Mouse (Mus musculus) left cerebral cortex, postnatal 14 days (tissue): Measurements from ENCODE around the gene Cox7a1. TPM values are rescaled to one million over a fixed set of nuclear protein-coding genes. Genes with fewer than 3 reads are reported as not detected.

Experiments used
- total RNA-seq, 2 experiments: library from RNA; stranded (reverse); gene quantifications; 2 replicates each; pipeline ENCODE4 v1.2.3; 2021

Cox7a1 gene
- total RNA-seq, 2 experiments from 2014 or later = 3.4 to 4.9 TPM

Other genes with a start within 250 kb of the Cox7a1 start
- 10 to 100 TPM; 19.9 to 21.4 TPM for gene Zfp74, start 230.1 kb upstream of the Cox7a1 start, total RNA-seq
- 1 to 10 TPM; 3.7 TPM for gene Zfp568, start 200.2 kb upstream of the Cox7a1 start, total RNA-seq
- gene Zfp14, start 132.8 kb upstream of the Cox7a1 start, total RNA-seq = 1 to 10 TPM; 6.6 to 7.0 TPM
- 1 to 10 TPM; 2.7 to 4.3 TPM for gene Zfp82, start 111.2 kb upstream of the Cox7a1 start, total RNA-seq
- gene Gm26920, start 93.7 kb upstream of the Cox7a1 start, total RNA-seq = under 1 TPM in 1 of 2 experiments, not detected in 1; 0.59 TPM
- gene Zfp566, start 93.6 kb upstream of the Cox7a1 start, total RNA-seq = 1 to 10 TPM; 5.6 to 6.5 TPM
- 10 to 100 TPM; 54.8 to 67.7 TPM for gene Zfp260, start 89.4 kb upstream of the Cox7a1 start, total RNA-seq
- 10 to 100 TPM; 29.8 to 35.3 TPM for gene Zfp382, start 62.2 kb upstream of the Cox7a1 start, total RNA-seq
- 10 to 100 TPM; 45.7 to 47.1 TPM for gene Zfp146, start 14.4 kb upstream of the Cox7a1 start, total RNA-seq
- 100 to 1,000 TPM; 194 to 196 TPM for gene Capns1, start 14.7 kb downstream of the Cox7a1 start, total RNA-seq
- 10 to 100 TPM; 55.8 to 59.8 TPM for gene Polr2i, start 47.8 kb downstream of the Cox7a1 start, total RNA-seq
- 100 to 1,000 TPM; 149 to 153 TPM for gene Tbcb, start 48.1 kb downstream of the Cox7a1 start, total RNA-seq
- not detected for gene Ovol3, start 51.6 kb downstream of the Cox7a1 start, total RNA-seq
- gene Thap8, start 96.0 kb downstream of the Cox7a1 start, total RNA-seq = under 1 TPM in 1 of 2 experiments, not detected in 1; 0.26 TPM
- gene Wdr62, start 96.3 kb downstream of the Cox7a1 start, total RNA-seq = 1 to 10 TPM; 1.2 to 2.0 TPM
- 100 to 1,000 TPM; 499 to 503 TPM for gene Clip3, start 107.6 kb downstream of the Cox7a1 start, total RNA-seq
- 10 to 100 TPM; 53.4 to 55.3 TPM for gene Alkbh6, start 124.6 kb downstream of the Cox7a1 start, total RNA-seq
- gene Syne4, start 130.7 kb downstream of the Cox7a1 start, total RNA-seq = 1 to 10 TPM; 6.9 to 8.2 TPM
- gene E130208F15Rik, start 137.6 kb downstream of the Cox7a1 start, total RNA-seq = under 1 TPM; 0.40 to 0.44 TPM
- 10 to 100 TPM in 1 of 2 experiments, 1 to 10 TPM in 1; 7.3 to 10.2 TPM for gene Sdhaf1, start 139.8 kb downstream of the Cox7a1 start, total RNA-seq
- gene Lrfn3, start 178.6 kb downstream of the Cox7a1 start, total RNA-seq = 10 to 100 TPM; 39.1 to 42.5 TPM
- 10 to 100 TPM; 24.9 to 26.1 TPM for gene Tyrobp, start 229.6 kb downstream of the Cox7a1 start, total RNA-seq
- 1 to 10 TPM in 1 of 2 experiments, not detected in 1; 2.6 TPM for gene Hcst, start 235.7 kb downstream of the Cox7a1 start, total RNA-seq
- 1 to 10 TPM; 2.8 to 4.2 TPM for gene Nfkbid, start 237.6 kb downstream of the Cox7a1 start, total RNA-seq